Mouse (Mus musculus) embryo, embryonic 11 days (tissue): ENCODE measurements around the gene Ccdc51.

ENCODE experiments used
- DNase-seq: peaks from one replicate; pipeline ENCODE4 v3.0.0-alpha.2; 2015

Ccdc51 gene

DNA sequence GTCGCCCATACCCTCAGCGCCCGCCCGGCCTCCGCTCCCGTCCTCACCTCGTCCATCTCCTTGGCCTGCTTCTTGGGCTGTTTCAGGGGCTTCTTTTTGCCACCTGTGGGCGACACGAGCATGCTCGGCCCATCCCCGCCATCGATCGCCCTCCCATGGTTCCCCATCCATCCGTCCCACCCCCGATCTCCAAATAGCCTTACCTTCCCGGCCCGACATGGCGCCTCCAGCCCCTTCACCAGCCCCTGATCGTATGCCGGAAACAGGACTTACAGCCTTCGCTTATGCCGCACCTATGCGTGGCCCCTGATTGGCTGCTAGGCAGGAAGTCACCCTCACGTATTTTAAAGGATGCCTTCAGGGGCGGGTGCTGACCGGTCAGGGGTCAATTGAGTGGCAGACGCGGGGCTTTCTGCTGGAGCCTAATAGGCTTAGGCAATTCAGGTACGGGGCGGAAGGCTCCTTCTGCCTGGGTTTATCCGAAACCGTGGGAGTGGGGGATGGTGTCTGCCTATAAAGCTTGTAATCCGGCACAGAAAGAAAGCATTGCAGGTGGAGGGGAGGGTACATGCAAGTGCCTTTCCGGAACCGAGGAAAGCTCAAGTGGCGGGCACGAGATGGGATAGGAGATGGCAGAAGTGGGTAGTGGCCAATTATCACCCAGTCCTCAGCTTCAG, at the start of gene Ccdc51, which contains the start of gene Tma7:
Gene Ccdc51 (plus strand): TSS at position 370 of the 677 bp plus-strand sequence.
Gene Tma7 (minus strand): TSS at position 464 of the 677 bp plus-strand sequence.
- DNase-seq = peak; percentile 93

GRCm38 (mm10) chr9:109038086-109038895, 44.0 kb upstream of the Ccdc51 start, which contains the start of gene Shisa5:
Gene Shisa5, plus strand, starts transcription at chr9:109038565.
- peak; percentile 88 for DNase-seq

GRCm38 (mm10) chr9:109038901-109039364, 43.4 kb upstream of the Ccdc51 start:
- DNase-seq = peak; percentile 32

GRCm38 (mm10) chr9:109039681-109040080, 42.6 kb upstream of the Ccdc51 start:
- no peak for DNase-seq

- no peak for DNase-seq
These were observed 42.1 kb upstream of the Ccdc51 start for GRCm38 (mm10) chr9:109040216-109040615.

GRCm38 (mm10) chr9:109040906-109041305, 41.4 kb upstream of the Ccdc51 start:
- DNase-seq = no peak

- no peak for DNase-seq
These were observed 40.9 kb upstream of the Ccdc51 start for GRCm38 (mm10) chr9:109041351-109041750.

GRCm38 (mm10) chr9:109046306-109046705, 36.0 kb upstream of the Ccdc51 start:
- peak; percentile 55 for DNase-seq

DNA sequence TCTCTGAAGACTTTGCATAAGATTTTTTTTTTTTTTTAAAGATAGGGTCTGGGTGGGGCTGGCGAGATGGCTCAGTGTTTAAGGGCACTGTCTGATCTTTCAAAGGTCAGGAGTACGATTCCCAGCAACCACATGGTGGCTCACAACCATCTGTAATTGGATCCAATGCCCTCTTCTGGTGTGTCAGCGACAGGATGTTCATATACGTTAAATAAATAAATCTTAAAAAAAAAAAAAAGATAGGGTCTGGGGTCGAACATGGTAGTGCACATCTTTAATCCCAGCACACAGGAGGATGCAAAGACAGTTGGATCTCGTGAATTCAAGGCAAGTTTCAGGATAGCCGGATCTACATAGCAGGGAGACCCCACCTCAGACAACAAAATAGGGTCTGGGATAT, 33.0 kb upstream of the Ccdc51 start:
- no peak for DNase-seq

DNA sequence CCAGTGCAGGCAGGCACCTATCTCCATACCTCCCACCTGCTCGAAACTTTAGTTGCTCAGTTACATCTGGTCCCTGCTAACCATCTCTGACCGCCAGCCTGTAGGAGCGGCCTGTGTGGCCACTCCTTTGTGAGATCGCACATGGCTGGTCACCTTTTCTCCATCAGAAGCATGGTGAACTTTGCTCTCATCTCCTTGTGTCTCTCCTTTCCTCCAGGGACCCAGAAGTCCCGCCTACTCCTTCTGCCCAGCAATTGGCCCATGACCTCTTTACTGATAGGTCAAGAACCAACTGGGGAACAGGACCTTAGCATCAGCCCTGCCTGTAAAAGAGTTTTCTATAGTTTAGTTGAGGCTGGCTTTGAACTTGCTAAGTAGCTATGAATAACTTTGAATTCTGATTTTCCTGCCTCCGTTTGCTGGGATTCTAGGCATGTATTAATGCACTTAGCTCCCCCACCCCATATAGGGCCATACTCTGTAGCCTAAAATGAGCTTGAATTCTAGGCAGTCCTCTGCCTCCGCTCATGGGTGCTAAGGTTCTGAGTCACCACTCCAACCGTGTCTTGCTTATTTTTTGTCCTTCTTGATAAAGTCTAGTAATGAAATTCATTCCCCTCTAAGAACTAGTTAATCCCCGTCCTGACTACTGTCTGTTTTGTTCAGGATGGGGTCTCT, 32.2 kb upstream of the Ccdc51 start:
- DNase-seq = no peak

DNA sequence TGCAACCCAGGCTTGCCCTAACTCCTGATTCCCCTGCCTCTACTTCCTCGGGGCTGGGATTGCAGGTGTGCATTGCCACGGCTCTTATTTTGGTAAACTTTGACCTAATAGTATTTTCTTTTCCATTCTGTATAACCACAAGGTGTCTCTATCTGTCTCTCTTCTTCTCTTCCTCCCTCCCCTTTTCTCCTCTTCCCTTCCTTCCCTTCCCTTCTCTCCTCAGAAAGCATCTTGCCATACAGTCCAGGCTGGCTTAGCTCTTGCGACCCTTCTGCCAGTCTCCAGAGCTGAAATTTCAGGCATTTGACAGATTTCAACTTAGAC, 31.7 kb upstream of the Ccdc51 start:
- DNase-seq = no peak

DNA sequence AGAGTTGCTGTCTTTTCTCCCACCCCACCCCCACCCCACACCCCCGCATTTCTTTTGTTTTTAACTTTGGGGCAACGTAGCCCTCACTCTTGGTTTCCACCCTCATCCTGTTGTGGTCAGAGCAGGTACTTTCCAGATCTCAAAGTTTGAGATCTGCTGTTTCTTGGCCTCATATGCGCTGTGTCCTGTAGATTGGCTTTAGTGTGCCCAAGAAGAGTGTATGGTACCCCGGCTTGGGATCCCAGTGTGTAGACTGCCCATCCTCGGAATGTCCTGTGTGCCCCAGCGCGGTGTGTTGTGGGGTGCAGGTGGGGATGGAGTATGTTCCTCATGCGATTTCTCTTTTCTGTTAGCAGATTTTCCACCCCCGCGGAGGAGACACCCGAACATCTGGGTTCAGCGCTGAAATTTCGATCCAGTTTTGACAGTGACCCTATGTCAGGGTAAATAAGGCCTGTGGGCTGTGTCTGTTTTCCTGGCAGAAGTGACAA, 31.2 kb upstream of the Ccdc51 start:
- no peak for DNase-seq

GRCm38 (mm10) chr9:109051651-109052489, 30.4 kb upstream of the Ccdc51 start:
- no peak for DNase-seq

GRCm38 (mm10) chr9:109052490-109053260, 29.6 kb upstream of the Ccdc51 start:
- no peak for DNase-seq

DNA sequence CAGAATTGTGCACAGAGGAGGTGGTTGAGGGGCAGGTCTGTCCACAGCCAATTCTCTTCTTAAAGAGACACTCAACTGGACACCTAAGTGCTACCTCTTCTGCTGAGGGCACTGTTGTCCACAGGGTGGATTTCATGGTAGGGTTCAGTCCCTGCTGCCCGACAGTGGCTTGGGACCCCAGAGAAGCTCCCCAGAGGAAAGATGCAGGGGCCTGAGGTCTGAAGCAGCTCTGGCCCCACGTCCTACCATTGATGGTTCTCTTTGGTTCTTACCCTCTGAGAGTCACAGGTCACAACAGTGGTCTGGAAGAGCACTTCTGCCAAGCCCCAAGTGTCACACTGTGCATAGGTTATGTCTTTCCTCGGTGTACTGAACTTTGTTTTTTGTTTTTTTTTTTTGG, 28.9 kb upstream of the Ccdc51 start:
- no peak for DNase-seq

- no peak for DNase-seq
These were observed 28.4 kb upstream of the Ccdc51 start for GRCm38 (mm10) chr9:109053851-109054250.

DNA sequence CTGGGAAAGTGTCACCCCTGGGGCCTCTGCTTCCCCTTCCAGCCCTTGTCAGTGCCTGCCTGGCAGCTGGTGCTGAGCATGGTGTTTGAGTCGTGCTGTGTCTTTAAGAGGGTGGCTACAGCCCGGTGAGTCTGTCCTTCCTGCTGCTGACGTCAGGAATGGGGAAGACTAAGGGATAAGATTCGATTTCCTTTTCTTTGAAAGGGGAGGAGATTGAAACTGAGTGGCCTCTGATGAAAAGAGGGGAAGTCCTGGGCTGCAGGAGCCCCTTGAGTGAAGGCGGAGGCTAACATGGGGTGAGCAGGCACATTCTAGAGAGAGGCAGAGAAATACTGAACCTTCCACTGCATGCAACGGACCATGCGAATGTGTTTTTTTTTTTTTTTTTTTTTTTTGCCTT, 27.6 kb upstream of the Ccdc51 start:
- DNase-seq = peak; percentile 72

- DNase-seq = no peak
These were observed 26.8 kb upstream of the Ccdc51 start for GRCm38 (mm10) chr9:109055271-109056030.

GRCm38 (mm10) chr9:109056081-109056690, 26.1 kb upstream of the Ccdc51 start:
- no peak for DNase-seq

GRCm38 (mm10) chr9:109056916-109057315, 25.4 kb upstream of the Ccdc51 start:
- DNase-seq = no peak
